Mouse (Mus musculus): ENCODE measurements around the gene Cuedc1.
A peak's percentile ranks its signal among the peaks of the same experiment; 100 is the strongest.

Gene Cuedc1

GRCm38 (mm10) chr11:88059141-88059540 lies 38.7 kb upstream of the Cuedc1 start:
- Histone ChIP-seq H3K9me3 (ENCODE audit: low read length) (no peaks in the 10 kb centered on the region), H3K27me3 (ENCODE audit: insufficient read depth, low read length) (no peaks in the 10 kb centered on the region), H3K36me3 (ENCODE audit: insufficient read depth, low read length) (peaks cover 16% of the 10 kb centered on the region; the same call in 1 of the 2 replicates), H3K4me3 (replicated peaks; ENCODE audit: low read length) (no peak overlapping the region), H3K4me1 (replicated peaks; ENCODE audit: low read depth, low read length) (0 out of 2 replicates have a peak, but pooled peaks cover 3% of the 10 kb centered on the region)
- TF ChIP-seq CTCF (conservative IDR thresholded peaks at IDR 0.05; ENCODE audit: low read length) (peak; percentile 73), NANOG (IDR thresholded peaks at IDR 0.05; ENCODE audit: borderline replicate concordance, low read length) (no peak), POU5F1 (IDR thresholded peaks at IDR 0.05; ENCODE audit: borderline replicate concordance, low read length) (no peak)

GRCm38 (mm10) chr11:88061892-88062625 lies 35.8 kb upstream of the Cuedc1 start:
- H3K4me1 ChIP-seq (replicated peaks; ENCODE audit: low read depth, low read length): peaks cover under 1% of the 10 kb centered on the region; the same call in 1 of the 2 replicates
- TF ChIP-seq NANOG (IDR thresholded peaks at IDR 0.05; ENCODE audit: borderline replicate concordance, low read length) (no peak), POU5F1 (IDR thresholded peaks at IDR 0.05; ENCODE audit: borderline replicate concordance, low read length) (no peak), CTCF (conservative IDR thresholded peaks at IDR 0.05; ENCODE audit: low read length) (no peak)
- H3K27me3 ChIP-seq (ENCODE audit: insufficient read depth, low read length): peaks cover 8% of the 10 kb centered on the region
- H3K4me3 ChIP-seq (replicated peaks; ENCODE audit: low read length): no peak overlapping the region
- H3K9me3 ChIP-seq (ENCODE audit: low read length): no peaks in the 10 kb centered on the region
- no peaks in the 10 kb centered on the region for H3K36me3 ChIP-seq (ENCODE audit: insufficient read depth, low read length)

- TF ChIP-seq NANOG (IDR thresholded peaks at IDR 0.05; ENCODE audit: borderline replicate concordance, low read length): no peak
- no peak for TF ChIP-seq POU5F1 (IDR thresholded peaks at IDR 0.05; ENCODE audit: borderline replicate concordance, low read length)
- no peak for TF ChIP-seq CTCF (conservative IDR thresholded peaks at IDR 0.05; ENCODE audit: low read length)
- H3K9me3 ChIP-seq (ENCODE audit: low read length): no peaks in the 10 kb centered on the region
- peaks cover 17% of the 10 kb centered on the region for H3K4me1 ChIP-seq (replicated peaks; ENCODE audit: low read depth, low read length)
- H3K36me3 ChIP-seq (ENCODE audit: insufficient read depth, low read length): no peaks in the 10 kb centered on the region
- no peak overlapping the region for H3K4me3 ChIP-seq (replicated peaks; ENCODE audit: low read length)
- H3K27me3 ChIP-seq (ENCODE audit: insufficient read depth, low read length): peaks cover 33% of the 10 kb centered on the region
These were observed 32.1 kb upstream of the Cuedc1 start for GRCm38 (mm10) chr11:88065732-88066131.

- no peak for TF ChIP-seq NANOG (IDR thresholded peaks at IDR 0.05; ENCODE audit: borderline replicate concordance, low read length)
- TF ChIP-seq POU5F1 (IDR thresholded peaks at IDR 0.05; ENCODE audit: borderline replicate concordance, low read length): no peak
- TF ChIP-seq CTCF (conservative IDR thresholded peaks at IDR 0.05; ENCODE audit: low read length): no peak
- H3K4me1 ChIP-seq (replicated peaks; ENCODE audit: low read depth, low read length): peaks cover 17% of the 10 kb centered on the region
These were observed 30.7 kb upstream of the Cuedc1 start for GRCm38 (mm10) chr11:88067191-88067585.

GRCm38 (mm10) chr11:88067586-88068410 lies 30.1 kb upstream of the Cuedc1 start, which contains the start of gene Vezf1:
Gene Vezf1 (plus strand): TSS chr11:88068279.
- TF ChIP-seq POU5F1 (IDR thresholded peaks at IDR 0.05; ENCODE audit: borderline replicate concordance, low read length) (no peak), CTCF (conservative IDR thresholded peaks at IDR 0.05; ENCODE audit: low read length) (no peak), NANOG (IDR thresholded peaks at IDR 0.05; ENCODE audit: borderline replicate concordance, low read length) (no peak)
- Histone ChIP-seq H3K4me3 (replicated peaks; ENCODE audit: low read length) (peak within 1 kb of the TSS; percentile 86), H3K4me1 (replicated peaks; ENCODE audit: low read depth, low read length) (peaks cover 17% of the 10 kb centered on the region), H3K9me3 (ENCODE audit: low read length) (no peaks in the 10 kb centered on the region), H3K36me3 (ENCODE audit: insufficient read depth, low read length) (no peaks in the 10 kb centered on the region), H3K27me3 (ENCODE audit: insufficient read depth, low read length) (peaks cover 47% of the 10 kb centered on the region)

More at GRCm38 (mm10) chr11:88067191-88067585, 30.7 kb upstream of the Cuedc1 start:
- H3K27me3 ChIP-seq (ENCODE audit: insufficient read depth, low read length): peaks cover 47% of the 10 kb centered on the region
- no peaks in the 10 kb centered on the region for H3K9me3 ChIP-seq (ENCODE audit: low read length)
- H3K4me3 ChIP-seq (replicated peaks; ENCODE audit: low read length): peak overlapping the region; percentile 86
- no peaks in the 10 kb centered on the region for H3K36me3 ChIP-seq (ENCODE audit: insufficient read depth, low read length)

- Histone ChIP-seq H3K36me3 (ENCODE audit: insufficient read depth, low read length) (peaks cover 7% of the 10 kb centered on the region), H3K4me3 (replicated peaks; ENCODE audit: low read length) (peak overlapping the region; percentile 86), H3K9me3 (ENCODE audit: low read length) (no peaks in the 10 kb centered on the region), H3K27me3 (ENCODE audit: insufficient read depth, low read length) (peaks cover 48% of the 10 kb centered on the region), H3K4me1 (replicated peaks; ENCODE audit: low read depth, low read length) (peaks cover 23% of the 10 kb centered on the region)
- TF ChIP-seq POU5F1 (IDR thresholded peaks at IDR 0.05; ENCODE audit: borderline replicate concordance, low read length) (no peak), CTCF (conservative IDR thresholded peaks at IDR 0.05; ENCODE audit: low read length) (no peak), NANOG (IDR thresholded peaks at IDR 0.05; ENCODE audit: borderline replicate concordance, low read length) (no peak)
These were observed 29.2 kb upstream of the Cuedc1 start for GRCm38 (mm10) chr11:88068411-88069245.

GRCm38 (mm10) chr11:88069246-88069570 lies 28.6 kb upstream of the Cuedc1 start:
- H3K4me1 ChIP-seq (replicated peaks; ENCODE audit: low read depth, low read length): peaks cover 24% of the 10 kb centered on the region
- peaks cover 10% of the 10 kb centered on the region for H3K36me3 ChIP-seq (ENCODE audit: insufficient read depth, low read length)
- peaks cover 49% of the 10 kb centered on the region for H3K27me3 ChIP-seq (ENCODE audit: insufficient read depth, low read length)
- peak overlapping the region; percentile 86 for H3K4me3 ChIP-seq (replicated peaks; ENCODE audit: low read length)
- TF ChIP-seq POU5F1 (IDR thresholded peaks at IDR 0.05; ENCODE audit: borderline replicate concordance, low read length) (no peak), NANOG (IDR thresholded peaks at IDR 0.05; ENCODE audit: borderline replicate concordance, low read length) (no peak), CTCF (conservative IDR thresholded peaks at IDR 0.05; ENCODE audit: low read length) (no peak)
- no peaks in the 10 kb centered on the region for H3K9me3 ChIP-seq (ENCODE audit: low read length)

Data from E14TG2a.4 (cell line).